Mouse (Mus musculus): ENCODE measurements at regions not wholly inside any gene's neighbourhood (a gene's known extent, or its start where the extent isn't known, plus 50 kb on each side); places are given as distances from the start of the nearest gene placed in this dataset.

- TF ChIP-seq CTCF (IDR thresholded peaks at IDR 0.05; ENCODE audit: borderline replicate concordance, insufficient read depth, low read length) (no peak), POLR2A (IDR thresholded peaks at IDR 0.05; ENCODE audit: low read depth, low read length) (no peak)
Measured at GRCm38 (mm10) chr14:46145584-46145983, 233.6 kb upstream of the Gm15217 start.
